Mouse (Mus musculus) kidney, embryonic 15.5 days (tissue): ENCODE measurements around the gene Slc22a23. TPM values are rescaled to one million over a fixed set of nuclear protein-coding genes. Genes with fewer than 3 reads are reported as not detected.

Experiments
- ATAC-seq: fragments of 200-750 bp; cut with Nextera tagmentation; replicated peaks from 2 replicates; pipeline ENCODE4 v1.8.0; 2017; ENCODE audit warnings: moderate TSS enrichment; ENCODE audit not compliant: low FRiP score
- H3K27ac ChIP-seq: fragments of 300-500 bp; sonication (generic); 2 replicates; pipeline ENCODE4 v1.5.1; 2015; ENCODE audit warnings: mild to moderate bottlenecking, inconsistent platforms
- H3K27me3 ChIP-seq: fragments of 300-500 bp; sonication (generic); 2 replicates; pipeline ENCODE4 v1.6.1; 2015; ENCODE audit warnings: inconsistent platforms
- H3K36me3 ChIP-seq: fragments of 300-500 bp; sonication (generic); 2 replicates; pipeline ENCODE4 v1.6.1; 2015; ENCODE audit warnings: inconsistent platforms
- H3K4me1 ChIP-seq: fragments of 300-500 bp; sonication (generic); 2 replicates; pipeline ENCODE4 v1.6.1; 2015; ENCODE audit warnings: inconsistent platforms
- H3K4me2 ChIP-seq: fragments of 300-500 bp; sonication (generic); 2 replicates; pipeline ENCODE4 v1.6.1; 2015; ENCODE audit warnings: moderate library complexity, mild to moderate bottlenecking, inconsistent platforms
- H3K4me3 ChIP-seq: fragments of 300-500 bp; sonication (generic); replicated peaks from 2 replicates; pipeline ENCODE4 v1.5.1; 2015; ENCODE audit warnings: mild to moderate bottlenecking, inconsistent platforms
- H3K9ac ChIP-seq: fragments of 300-500 bp; sonication (generic); 2 replicates; pipeline ENCODE4 v1.6.1; 2015; ENCODE audit warnings: mild to moderate bottlenecking, inconsistent platforms
- H3K9me3 ChIP-seq: fragments of 300-500 bp; sonication (generic); replicated peaks from 2 replicates; pipeline ENCODE4 v1.6.1; 2016; ENCODE audit warnings: inconsistent platforms
- WGBS: fragments of 180-500 bp; shearing (Covaris S2); methylation state at CpG from one replicate; pipeline ENCODE4 v1.1.7; 2015; ENCODE audit warnings: mixed read lengths; 5-methylcytosine and 5-hydroxymethylcytosine counted together
- polyA plus RNA-seq: library from polyadenylated mRNA; unstranded; fragments of >200 nt; fragmentation: Nextera tagmentation; extraction: Ambion mirVana; gene quantifications from 2 replicates; pipeline ENCODE4 v1.2.1, GENCODE M21; 2015

Slc22a23 gene
- polyA plus RNA-seq, 1 experiment from 2014 or later = 2.4 TPM

DNA sequence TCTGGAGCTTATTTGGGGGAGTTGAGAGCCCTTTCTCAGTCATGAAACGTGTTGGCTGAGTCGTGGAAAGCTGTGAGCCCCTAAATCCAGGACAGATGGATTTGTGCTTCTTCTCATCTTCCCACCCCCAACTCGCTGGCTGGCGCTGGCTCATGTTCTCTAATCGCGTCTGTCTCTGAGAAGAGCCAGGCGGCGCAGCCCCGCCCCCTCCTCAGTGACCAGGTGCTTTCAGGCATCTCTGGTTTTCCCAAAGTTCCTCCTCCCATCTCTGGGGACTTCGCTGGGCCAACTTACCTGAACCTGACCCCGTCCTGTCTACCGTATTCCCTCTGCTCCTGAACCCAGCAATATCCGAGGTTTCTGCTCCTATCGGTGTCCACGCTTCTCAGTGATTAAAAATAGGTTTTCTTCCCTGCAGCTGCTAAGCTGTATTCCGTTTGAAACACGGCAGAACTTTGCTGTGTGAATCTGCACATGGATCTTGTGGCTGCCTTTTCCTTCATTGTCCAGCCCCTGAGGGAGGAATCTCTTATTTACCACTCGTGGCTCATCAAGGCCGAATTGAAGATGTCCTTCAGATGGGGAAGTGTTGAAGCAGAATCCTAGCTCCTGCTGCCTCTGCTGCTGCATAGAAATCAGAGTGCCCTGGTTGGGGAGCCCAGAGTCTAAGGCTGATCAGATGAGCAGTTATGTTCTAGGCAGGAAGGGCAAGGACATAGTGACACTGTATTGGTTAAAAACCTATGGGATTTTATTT, 194.5 kb downstream of the Slc22a23 start:
- 0 out of 2 replicates have a peak overlapping the region, but pooled peaks have one; percentile 1 for H3K27ac ChIP-seq
- ATAC-seq = no peak
- H3K4me3 ChIP-seq = peak overlapping the region; percentile 19
- 0 out of 2 replicates have a peak overlapping the region, but pooled peaks have one; percentile 5 for H3K9ac ChIP-seq
- H3K9me3 ChIP-seq = no peaks in the 10 kb centered on the region
- H3K4me1 ChIP-seq = peaks cover 45% of the 10 kb centered on the region
- H3K27me3 ChIP-seq = no peaks in the 10 kb centered on the region
- no peaks in the 10 kb centered on the region for H3K36me3 ChIP-seq
- 15% methylated on average over 19 of the region's 19 CpGs for WGBS
- peak overlapping the region; percentile 43 for H3K4me2 ChIP-seq

DNA sequence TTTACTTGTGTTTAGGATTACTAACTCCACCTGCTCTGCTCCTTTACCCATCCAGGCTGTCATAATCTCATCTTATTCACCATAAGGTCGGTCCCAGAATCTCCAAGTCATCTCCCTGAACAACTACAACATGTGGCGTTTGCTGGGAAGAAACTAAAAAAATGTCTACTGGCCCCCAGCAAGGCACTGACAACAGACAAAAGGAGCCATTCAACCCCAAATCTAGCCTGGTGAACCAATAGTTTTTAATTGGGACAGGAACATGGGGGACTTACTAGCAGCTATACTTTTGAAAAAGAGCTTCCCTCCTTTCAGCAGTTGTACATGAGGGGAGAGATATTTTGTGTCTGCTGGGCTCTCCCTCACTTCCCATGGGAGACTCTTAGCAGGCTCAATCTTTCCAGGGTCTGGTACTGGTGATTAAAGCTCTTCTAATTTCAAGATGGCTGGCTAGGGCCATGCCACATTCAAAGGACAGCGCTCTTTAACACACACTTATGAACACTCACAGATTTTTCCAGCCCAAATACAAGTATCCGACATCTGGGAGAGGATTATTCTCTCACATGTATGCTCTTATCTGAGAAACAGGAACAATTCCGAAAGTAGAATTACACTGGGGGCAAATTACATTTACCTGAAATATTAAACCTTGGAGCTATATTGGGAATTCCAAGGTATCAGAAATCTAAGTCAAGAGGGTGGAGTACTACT, 195.4 kb downstream of the Slc22a23 start:
- peak overlapping the region; percentile 80 for H3K4me2 ChIP-seq
- no peaks in the 10 kb centered on the region for H3K36me3 ChIP-seq
- H3K9ac ChIP-seq = 0 out of 2 replicates have a peak overlapping the region, but pooled peaks have one; percentile 50
- WGBS = 59% methylated on average over 5 of the region's 5 CpGs
- no peaks in the 10 kb centered on the region for H3K9me3 ChIP-seq
- peaks cover 44% of the 10 kb centered on the region for H3K4me1 ChIP-seq
- no peak for ATAC-seq
- no peaks in the 10 kb centered on the region for H3K27me3 ChIP-seq
- peak overlapping the region; percentile 51 for H3K4me3 ChIP-seq
- peak overlapping the region; percentile 79; the same call in 1 of the 2 replicates for H3K27ac ChIP-seq

DNA sequence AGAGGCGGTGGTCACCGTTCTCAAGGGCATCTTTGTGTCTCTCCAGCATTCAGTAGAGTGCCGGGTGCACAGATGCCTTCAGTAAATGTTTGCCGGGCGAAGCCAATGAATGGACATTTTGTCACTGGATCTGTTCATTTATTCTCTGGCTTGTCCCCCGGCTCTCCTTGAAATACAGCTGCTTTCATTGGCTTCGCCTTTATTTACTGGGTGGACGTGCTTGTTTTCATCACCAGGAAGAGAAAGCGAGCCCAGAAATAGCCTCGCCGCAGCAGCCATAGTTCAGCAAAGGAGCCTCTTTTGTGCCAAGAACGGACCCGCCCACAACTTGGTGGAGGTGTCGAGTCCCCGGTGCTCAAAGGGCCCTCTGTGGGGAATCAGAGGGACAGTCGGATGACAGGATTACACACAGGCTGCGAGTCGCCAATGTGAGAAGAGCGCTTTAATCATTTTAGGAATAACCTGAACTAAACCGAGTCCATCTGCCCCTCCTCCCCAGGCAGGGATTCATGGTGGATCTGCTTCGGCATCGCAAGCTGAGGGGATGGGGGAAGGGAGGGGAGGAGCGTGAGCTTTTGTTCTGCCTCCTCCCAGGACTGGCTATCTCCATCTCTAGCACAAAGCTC, 196.1 kb downstream of the Slc22a23 start:
- Histone ChIP-seq H3K4me1 (peaks cover 40% of the 10 kb centered on the region), H3K9me3 (no peaks in the 10 kb centered on the region), H3K36me3 (no peaks in the 10 kb centered on the region), H3K27ac (peak overlapping the region; percentile 79), H3K4me3 (peak overlapping the region; percentile 51), H3K27me3 (no peaks in the 10 kb centered on the region), H3K4me2 (peak overlapping the region; percentile 80), H3K9ac (peak overlapping the region; percentile 50; the same call in 1 of the 2 replicates)
- 5% methylated on average over 23 of the region's 23 CpGs for WGBS
- ATAC-seq = peak; percentile 78

DNA sequence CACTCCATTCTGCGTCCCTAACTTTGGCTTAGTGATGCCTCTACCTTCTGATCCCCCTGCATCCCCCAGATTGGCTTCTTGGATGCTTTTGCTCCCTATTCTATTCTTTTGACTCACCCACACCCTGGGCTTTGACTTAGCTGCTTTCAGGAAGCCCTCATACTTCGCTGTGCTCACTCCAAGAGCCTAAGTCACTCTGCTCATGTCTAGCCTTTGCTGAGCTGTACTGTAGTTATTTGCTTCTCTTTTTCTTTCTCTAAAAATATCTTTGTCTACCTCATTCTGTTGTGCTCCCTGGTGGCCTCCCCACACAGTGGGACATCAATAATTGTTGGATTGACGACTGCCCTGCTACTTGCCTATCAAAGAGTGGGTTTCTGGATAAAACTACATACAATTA, 196.8 kb downstream of the Slc22a23 start:
- 74% methylated on average over 3 of the region's 3 CpGs for WGBS
- H3K36me3 ChIP-seq = no peaks in the 10 kb centered on the region
- H3K9me3 ChIP-seq = no peaks in the 10 kb centered on the region
- H3K27ac ChIP-seq = no peak overlapping the region
- no peak overlapping the region for H3K9ac ChIP-seq
- H3K27me3 ChIP-seq = no peaks in the 10 kb centered on the region
- H3K4me1 ChIP-seq = peaks cover 34% of the 10 kb centered on the region
- ATAC-seq = no peak
- H3K4me3 ChIP-seq = no peak overlapping the region
- H3K4me2 ChIP-seq = peak overlapping the region; percentile 80; the same call in 1 of the 2 replicates

DNA sequence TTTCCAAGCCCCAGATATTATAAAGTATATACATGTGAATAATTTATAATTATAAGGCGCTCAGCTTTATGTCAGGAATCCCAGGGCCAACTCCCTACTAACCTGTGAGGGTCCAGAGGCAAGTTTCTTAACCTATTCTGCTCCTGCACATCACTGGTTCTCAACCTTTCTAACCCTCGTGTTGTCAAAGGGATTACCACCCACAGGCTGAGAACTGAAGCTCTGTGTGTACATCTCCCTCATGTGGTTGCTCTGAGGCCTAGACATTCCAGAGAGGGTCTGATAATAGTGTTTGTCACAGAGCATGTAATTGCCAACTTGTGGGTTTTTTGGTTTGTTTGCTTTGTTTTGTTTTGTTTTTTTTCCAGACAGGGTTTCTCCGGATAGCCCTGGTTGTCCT, 198.1 kb downstream of the Slc22a23 start:
- 63% methylated on average over 3 of the region's 3 CpGs for WGBS
- ATAC-seq = no peak

DNA sequence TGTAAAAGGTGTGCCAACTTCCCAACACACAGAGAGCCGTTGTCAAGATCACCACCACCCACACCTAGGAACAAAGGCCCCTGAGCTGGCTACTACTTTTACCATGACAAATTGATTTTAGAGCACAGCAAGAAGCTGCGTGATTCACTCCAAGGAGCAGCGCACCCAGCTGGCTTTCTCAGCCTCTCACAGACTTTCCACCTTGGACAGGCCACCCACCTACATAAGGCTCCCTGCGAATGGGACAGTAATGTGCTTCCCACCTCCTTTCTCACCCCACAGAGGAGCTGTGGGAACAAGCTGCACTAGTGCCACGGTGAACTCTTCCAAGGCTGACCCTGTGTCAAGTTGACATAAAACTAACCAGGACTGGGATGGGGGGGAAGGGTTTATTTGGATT, 201.6 kb downstream of the Slc22a23 start:
- Histone ChIP-seq H3K27me3 (no peaks in the 10 kb centered on the region), H3K36me3 (no peaks in the 10 kb centered on the region), H3K4me3 (no peak overlapping the region), H3K27ac (no peak overlapping the region), H3K4me1 (peaks cover 7% of the 10 kb centered on the region), H3K4me2 (no peak overlapping the region), H3K9ac (no peak overlapping the region), H3K9me3 (no peaks in the 10 kb centered on the region)
- no peak for ATAC-seq
- 35% methylated on average over 5 of the region's 5 CpGs for WGBS

More for the DNA sequence above, 198.1 kb downstream of the Slc22a23 start:
- Histone ChIP-seq H3K27ac (no peak overlapping the region), H3K4me3 (no peak overlapping the region), H3K36me3 (no peaks in the 10 kb centered on the region), H3K4me2 (no peak overlapping the region), H3K9me3 (no peaks in the 10 kb centered on the region), H3K9ac (no peak overlapping the region), H3K4me1 (peaks cover 30% of the 10 kb centered on the region), H3K27me3 (no peaks in the 10 kb centered on the region)

DNA sequence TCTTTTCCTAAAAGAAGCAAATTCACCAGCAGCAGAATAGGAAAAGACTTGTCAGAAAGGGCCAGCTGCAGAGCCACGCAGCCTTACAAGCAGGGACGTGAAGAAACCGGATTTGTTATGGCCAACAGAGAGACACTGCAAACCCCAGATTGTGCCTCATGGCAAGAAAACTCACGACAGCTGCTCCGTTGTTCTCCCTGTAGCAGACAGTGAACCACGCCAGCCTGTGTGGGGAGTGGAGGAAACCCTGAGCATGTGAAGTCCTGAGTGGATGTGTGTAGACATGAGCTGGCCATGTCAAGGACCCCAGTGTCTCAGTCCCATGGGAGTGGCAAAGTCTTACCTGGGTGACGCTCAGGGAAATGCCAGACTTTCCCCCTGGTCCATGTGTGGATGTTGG, 208.4 kb downstream of the Slc22a23 start:
- ATAC-seq = no peak
- 71% methylated on average over 7 of the region's 7 CpGs for WGBS
- Histone ChIP-seq H3K36me3 (no peaks in the 10 kb centered on the region), H3K4me3 (no peak overlapping the region), H3K4me1 (peaks cover 23% of the 10 kb centered on the region), H3K4me2 (no peak overlapping the region), H3K9ac (no peak overlapping the region), H3K9me3 (no peaks in the 10 kb centered on the region), H3K27ac (no peak overlapping the region), H3K27me3 (peaks cover 28% of the 10 kb centered on the region)

DNA sequence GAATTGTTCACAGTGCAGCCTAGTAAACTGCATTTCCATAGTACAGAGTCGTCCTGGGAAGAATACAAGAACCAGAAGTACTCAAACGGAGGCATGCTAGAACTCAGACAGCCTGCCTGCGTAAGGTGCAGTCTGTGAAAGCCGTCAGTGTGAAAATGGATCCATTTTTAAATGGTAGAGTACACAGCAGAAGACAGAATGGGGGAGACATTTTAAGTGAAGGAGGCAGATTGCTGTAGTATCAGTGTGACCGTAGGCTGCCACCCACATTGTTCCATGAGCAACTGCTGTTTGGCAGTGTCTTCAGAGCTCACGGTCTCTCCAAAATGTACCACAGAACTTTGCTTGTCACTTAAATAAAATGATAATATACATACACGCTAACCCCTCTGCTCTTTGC, 210.7 kb downstream of the Slc22a23 start:
- H3K9ac ChIP-seq = no peak overlapping the region
- no peak overlapping the region for H3K4me3 ChIP-seq
- WGBS = 74% methylated on average over 7 of the region's 7 CpGs
- H3K36me3 ChIP-seq = no peaks in the 10 kb centered on the region
- no peaks in the 10 kb centered on the region for H3K9me3 ChIP-seq
- no peak overlapping the region for H3K27ac ChIP-seq
- no peak overlapping the region for H3K4me2 ChIP-seq
- peaks cover 32% of the 10 kb centered on the region for H3K27me3 ChIP-seq
- ATAC-seq = no peak
- H3K4me1 ChIP-seq = peaks cover 38% of the 10 kb centered on the region

DNA sequence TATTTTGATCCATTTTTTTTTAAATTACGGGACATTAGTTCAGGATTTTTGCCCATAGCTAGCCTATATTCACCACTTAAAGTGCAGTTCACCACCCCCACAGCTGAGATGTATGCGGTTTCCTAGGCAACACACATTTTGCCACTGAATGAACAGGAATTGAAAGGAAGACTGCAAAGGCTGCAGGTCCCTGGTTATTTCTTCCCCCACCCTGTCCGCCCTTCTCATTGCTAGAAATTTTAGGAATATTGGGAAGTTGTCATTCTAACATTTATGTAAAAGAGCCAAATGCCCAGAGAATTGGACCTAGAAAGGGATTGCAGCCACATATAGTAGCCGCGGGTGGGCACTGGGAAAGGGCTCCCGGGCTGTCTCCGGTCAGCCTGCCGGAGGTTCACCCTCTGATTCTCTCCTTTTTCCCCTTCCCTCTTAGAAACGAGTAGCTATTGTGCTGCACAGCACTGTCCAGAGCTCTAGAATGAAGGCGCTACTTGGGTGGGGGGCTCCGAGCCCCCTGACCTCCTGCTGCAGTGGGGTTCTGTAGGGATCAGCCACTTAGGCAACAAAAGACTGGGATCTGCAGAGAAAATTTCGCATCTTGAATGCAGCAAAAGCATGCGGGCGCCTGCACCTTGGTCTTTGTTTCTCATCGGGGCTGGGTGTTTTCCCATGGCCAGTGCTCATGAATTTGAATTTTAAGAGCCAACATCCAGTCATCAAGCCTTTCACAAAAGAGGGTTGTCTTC, 211.5 kb downstream of the Slc22a23 start:
- no peaks in the 10 kb centered on the region for H3K9me3 ChIP-seq
- peak overlapping the region; percentile 23 for H3K4me3 ChIP-seq
- H3K9ac ChIP-seq = no peak overlapping the region; the same call in 1 of the 2 replicates
- H3K4me1 ChIP-seq = peaks cover 46% of the 10 kb centered on the region
- peaks cover 32% of the 10 kb centered on the region for H3K27me3 ChIP-seq
- ATAC-seq = no peak
- no peak overlapping the region for H3K27ac ChIP-seq
- 12% methylated on average over 15 of the region's 15 CpGs for WGBS
- peak overlapping the region; percentile 52 for H3K4me2 ChIP-seq
- H3K36me3 ChIP-seq = no peaks in the 10 kb centered on the region

DNA sequence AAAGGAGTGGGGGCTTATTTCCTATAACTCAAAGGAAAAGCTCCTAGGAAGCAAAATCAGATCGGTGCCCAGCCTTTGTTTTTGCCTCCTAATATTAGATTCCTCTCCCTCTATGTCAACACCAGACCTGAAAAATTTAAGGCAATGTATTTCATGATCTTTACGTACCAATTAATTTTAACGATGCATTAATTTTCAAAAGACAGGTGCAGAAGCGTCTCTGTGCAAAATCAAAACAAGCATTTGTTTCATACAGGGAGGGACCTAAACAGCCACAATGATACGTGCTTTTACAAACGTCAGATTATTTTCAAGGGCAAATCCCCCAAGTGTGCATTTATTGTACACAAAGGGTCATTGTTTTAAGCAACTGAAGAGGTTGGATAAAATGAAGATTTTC, 212.1 kb downstream of the Slc22a23 start:
- H3K9me3 ChIP-seq = no peaks in the 10 kb centered on the region
- ATAC-seq = no peak

DNA sequence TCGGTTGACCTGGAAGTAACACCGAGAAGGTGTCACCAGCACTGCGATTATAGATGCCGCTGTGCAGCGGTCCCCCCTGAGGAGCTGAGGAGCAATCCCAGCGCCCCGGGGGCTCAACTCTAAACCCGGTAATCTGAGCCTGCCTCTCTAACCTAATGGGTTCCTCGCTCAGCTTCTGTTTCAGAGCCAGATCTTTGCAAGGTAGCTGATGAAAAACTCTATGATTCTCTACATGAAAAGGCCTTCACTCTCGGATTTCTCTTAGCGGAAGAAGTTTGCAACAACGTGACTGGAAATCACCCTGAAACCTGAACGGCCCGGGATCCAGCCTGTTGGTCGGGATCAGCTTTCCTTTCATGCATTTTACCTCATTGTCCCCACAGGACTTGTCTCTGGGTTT, 212.7 kb downstream of the Slc22a23 start:
- no peak for ATAC-seq
- Histone ChIP-seq H3K4me2 (peak overlapping the region; percentile 88), H3K27ac (peak overlapping the region; percentile 88; the same call in 1 of the 2 replicates), H3K9me3 (no peaks in the 10 kb centered on the region), H3K36me3 (no peaks in the 10 kb centered on the region), H3K27me3 (peaks cover 32% of the 10 kb centered on the region), H3K9ac (0 out of 2 replicates have a peak overlapping the region, but pooled peaks have one; percentile 1), H3K4me3 (peak overlapping the region; percentile 71), H3K4me1 (peaks cover 46% of the 10 kb centered on the region)
- 2% methylated on average over 15 of the region's 15 CpGs for WGBS

More for the DNA sequence above, 212.1 kb downstream of the Slc22a23 start:
- Histone ChIP-seq H3K4me2 (peak overlapping the region; percentile 88), H3K9ac (no peak overlapping the region), H3K4me3 (peak overlapping the region; percentile 71; the same call in 1 of the 2 replicates), H3K27me3 (peaks cover 32% of the 10 kb centered on the region), H3K27ac (no peak overlapping the region), H3K36me3 (no peaks in the 10 kb centered on the region), H3K4me1 (peaks cover 46% of the 10 kb centered on the region)
- WGBS = 21% methylated on average over 6 of the region's 6 CpGs
